Mouse (Mus musculus) adrenal gland, adult 8-10 months (tissue): ENCODE data around the gene Abcg5. TPM values are rescaled to one million over a fixed set of nuclear protein-coding genes. Genes with fewer than 3 reads are reported as not detected.

Experiments
- DNase-seq: peaks from one replicate; pipeline ENCODE4 v3.0.0; 2022
- total RNA-seq, 4 experiments: library from RNA; stranded (reverse); gene quantifications; 2 replicates each; pipeline ENCODE4 v1.2.4; 2022

The Abcg5 gene
- total RNA-seq, 4 experiments from 2014 or later = 0.21 TPM; not detected in 3

DNA sequence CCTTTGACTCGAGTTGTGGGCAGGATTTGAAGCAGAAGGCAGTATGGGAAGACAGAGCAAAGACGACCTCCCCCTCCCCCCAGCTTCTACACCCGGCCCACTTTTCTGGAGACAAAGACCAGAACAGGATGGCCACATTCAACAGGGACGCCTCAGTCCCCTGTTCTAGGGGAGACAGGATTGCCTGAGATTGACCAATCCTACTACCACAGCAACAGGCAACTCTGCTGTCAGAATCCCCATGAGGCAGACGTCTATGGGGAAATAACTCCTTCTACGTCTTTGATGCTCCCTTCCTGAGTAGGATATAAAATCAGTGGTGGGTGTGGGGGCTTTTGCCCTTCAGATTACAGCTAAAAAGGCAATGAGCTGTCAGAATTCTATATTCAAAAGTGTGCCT, 1.5 kb upstream of the Abcg5 start:
- no peak for DNase-seq

- no peak for DNase-seq
Observed at GRCm38 (mm10) chr17:84681670-84682069, 1.1 kb downstream of the Abcg5 start.

DNA sequence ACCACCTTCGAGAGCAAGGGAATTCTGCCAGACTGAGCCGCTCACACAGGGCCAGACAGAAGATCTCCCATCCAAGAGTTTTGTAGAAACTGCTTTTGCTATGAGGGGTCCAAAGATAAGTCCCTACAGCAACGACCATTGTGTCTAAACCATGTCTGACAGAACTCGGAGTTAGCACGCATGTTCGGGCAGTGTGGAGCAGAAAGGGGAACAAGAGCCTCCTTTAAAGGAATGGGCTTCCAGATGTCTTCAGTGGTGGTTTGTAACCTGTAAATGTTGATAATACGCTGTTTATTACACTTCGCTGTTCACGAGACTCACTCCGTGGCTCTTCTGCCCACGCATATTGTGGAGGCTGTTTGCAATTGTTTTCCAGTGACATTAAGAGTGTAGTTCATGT, 5.2 kb downstream of the Abcg5 start:
- DNase-seq = no peak

GRCm38 (mm10) chr17:84675951-84676366, 6.9 kb downstream of the Abcg5 start, which contains the start of gene Abcg8:
Gene Abcg8, plus strand, starts transcription at chr17:84676302.
- DNase-seq = no peak

DNA sequence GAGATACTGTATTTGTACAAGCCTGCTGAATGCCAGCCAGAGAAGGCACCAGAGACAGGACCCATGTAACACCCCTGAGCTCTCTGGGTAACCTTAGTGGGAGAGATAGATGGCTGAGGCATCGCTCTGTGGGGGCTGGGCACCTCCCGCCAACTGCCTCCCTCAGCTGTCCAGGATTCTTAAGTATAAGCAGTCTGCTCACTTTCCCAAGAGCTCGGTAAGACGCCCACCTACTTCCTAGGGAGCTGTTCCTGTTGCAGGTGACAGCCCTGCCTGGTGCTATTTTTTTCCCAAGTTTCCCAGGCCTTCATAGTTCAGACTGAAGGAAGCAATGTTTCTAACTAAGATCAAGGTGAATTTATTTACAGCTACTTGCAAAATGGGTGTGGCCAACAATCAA, 7.6 kb downstream of the Abcg5 start:
- DNase-seq = no peak

GRCm38 (mm10) chr17:84674048-84674447, 8.8 kb downstream of the Abcg5 start:
- no peak for DNase-seq

DNA sequence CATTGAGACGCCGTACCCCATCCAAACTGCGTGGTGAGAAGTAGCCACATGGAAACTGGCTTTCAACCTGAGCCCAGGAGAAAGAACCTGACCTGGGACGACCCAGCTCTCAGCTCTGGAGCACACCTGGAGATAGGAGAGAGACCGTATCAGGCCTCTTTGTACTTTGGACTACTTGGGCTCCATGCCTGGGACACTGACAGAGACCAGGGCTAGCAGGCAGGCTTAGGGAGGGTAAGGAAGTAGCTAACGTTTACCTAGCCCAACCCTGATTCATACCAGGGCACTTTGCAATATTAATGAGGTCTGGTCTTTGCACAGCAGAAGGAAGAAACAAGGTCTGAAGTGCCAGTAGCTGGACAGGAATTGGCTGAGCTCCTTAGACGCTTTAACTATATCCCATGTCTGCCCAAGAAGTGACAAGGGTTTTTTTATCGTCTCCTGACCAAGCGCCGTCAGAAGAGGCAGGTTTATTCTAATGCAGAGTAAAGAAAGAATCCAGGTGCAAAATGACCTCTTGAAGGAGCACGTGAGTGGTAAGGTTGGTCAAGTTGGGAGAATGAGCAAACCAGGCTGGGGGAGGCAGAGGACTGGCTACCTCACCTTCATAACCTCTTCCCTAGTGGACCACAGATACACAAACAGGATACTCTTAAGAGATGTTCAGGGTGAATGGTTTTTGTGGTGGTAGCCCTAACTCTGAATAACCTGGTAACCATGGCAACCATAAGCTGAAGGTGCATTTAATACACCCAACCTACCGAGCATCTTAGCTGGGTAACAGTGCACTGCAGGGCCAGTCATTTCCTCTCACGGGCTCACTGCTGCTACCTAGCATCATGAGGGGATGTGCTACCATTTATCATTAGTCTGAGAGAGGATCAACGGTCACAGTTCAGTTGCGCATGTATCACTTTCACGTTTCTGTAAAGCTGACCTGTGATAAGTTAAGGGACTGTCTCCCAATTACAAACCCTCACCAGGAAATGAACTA, 10.1 kb downstream of the Abcg5 start:
- DNase-seq = no peak

DNA sequence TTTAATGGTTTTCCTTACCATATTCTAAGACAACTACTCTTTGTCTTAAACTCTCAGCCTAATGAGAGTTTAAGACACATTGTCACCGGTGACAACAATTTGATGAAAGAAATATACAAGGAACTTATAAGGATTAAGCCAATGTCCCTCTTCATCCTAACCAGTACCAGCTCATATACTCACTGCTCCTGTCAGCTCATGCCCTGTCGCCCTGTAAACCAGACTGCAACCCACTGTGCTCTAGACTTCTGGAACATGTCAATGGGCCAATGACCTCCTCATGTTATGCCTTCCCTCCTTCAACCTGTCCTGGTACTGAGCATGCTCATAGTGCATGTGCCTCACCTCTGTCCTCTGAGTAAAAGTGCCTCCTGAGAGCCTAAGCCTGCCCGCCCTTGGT, 15.0 kb downstream of the Abcg5 start:
- DNase-seq = no peak

- DNase-seq = no peak
Observed at GRCm38 (mm10) chr17:84665691-84666090, 17.1 kb downstream of the Abcg5 start.

- DNase-seq = no peak
Observed at GRCm38 (mm10) chr17:84665053-84665452, 17.8 kb downstream of the Abcg5 start.

- no peak for DNase-seq
Observed at GRCm38 (mm10) chr17:84658951-84659350, 23.9 kb downstream of the Abcg5 start.

- no peak for DNase-seq
Observed at GRCm38 (mm10) chr17:84658195-84658594, 24.6 kb downstream of the Abcg5 start.

- DNase-seq = no peak
Observed at GRCm38 (mm10) chr17:84657782-84658181, 25.0 kb downstream of the Abcg5 start.

DNA sequence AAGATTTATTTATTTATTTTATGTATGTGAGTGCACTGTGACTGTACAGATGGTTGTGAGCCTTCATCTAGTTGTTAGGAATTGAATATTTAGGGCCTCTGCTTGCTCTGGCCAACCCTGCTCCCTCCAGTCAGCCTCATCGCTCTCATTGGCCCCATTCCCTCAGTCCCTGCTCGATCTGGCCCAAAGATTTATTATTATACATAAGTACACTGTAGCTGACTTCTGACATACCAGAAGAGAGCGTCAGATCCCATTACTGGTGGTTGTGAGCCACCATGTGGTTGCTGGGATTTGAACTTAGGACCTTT, 25.4 kb downstream of the Abcg5 start:
- DNase-seq = no peak

DNA sequence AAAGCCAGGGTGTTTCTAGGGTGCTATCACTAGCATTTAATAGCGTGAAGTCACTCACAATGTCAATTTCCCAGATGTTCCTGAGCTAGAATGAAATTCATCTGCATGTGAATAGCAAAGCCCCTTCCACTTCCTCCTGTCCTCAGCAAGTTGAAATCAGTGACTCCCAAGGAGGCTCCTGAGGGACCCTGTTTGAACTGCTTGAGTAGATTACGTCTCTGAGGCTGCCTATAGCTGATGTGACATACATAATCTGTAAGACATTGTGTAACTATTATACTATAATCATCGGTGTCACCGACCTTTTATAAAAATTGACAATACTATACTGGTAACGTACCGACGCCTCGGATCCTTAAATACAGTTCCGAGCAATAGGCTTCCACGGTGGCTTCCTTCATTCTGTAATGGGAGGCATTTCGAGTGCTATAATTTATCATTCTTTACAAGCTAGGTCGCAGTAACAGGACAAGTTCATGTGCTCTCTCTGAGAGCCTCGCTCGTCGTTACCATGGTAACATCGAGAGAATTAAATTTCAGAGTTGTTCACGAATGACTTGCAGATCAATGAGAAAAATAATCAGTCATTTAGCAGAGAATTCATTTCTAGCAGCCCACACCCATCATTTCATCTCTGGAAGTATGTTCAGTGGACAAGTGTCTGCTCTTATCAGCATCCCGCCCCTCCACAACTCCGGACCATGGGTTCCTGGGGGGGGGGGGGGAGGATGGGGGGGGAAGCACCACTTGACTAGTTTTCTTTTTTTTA, 26.0 kb downstream of the Abcg5 start:
- DNase-seq = no peak

- DNase-seq = no peak
Observed at GRCm38 (mm10) chr17:84656205-84656604, 26.6 kb downstream of the Abcg5 start.

DNA sequence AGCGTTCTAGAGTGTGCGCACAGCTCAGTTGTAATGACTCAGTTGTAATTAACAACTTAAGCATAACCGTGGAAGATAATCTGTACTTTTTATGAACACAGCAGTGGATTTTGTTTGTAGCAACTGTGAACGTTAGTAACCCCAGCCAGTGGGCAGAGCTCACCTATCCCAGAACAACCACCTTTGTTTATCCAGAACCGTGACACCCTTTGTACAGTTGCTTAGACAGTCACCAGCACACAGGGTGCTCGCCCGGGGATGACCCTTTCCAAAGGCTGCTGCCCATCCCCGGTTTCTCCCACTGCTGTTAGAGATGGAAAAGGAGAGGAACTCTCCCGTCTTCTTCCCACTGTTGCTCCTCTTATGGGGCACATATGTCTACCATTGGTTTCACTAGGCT, 29.3 kb downstream of the Abcg5 start:
- no peak for DNase-seq

GRCm38 (mm10) chr17:84650302-84651017, 32.4 kb downstream of the Abcg5 start:
- no peak for DNase-seq

DNA sequence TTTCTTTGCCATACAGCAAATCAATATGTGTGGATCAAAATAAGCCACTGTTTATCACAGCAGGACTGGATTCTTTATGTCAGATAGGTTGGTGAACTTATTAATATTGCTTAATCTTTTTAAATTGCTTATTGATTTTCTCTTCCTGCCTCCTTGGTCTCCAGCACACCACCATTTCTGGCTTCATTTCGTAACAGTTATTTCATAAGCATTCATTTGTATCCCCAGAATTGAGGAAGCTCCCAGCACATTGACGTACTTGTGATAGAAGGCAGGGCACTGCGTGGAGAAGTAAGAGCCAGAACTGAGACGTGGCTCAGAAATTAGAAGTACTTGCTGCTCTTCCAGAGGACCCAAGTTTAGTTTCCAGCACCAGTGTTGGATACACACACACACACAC, 35.2 kb downstream of the Abcg5 start:
- no peak for DNase-seq

- DNase-seq = no peak
Observed at GRCm38 (mm10) chr17:84646477-84646876, 36.3 kb downstream of the Abcg5 start.

DNA sequence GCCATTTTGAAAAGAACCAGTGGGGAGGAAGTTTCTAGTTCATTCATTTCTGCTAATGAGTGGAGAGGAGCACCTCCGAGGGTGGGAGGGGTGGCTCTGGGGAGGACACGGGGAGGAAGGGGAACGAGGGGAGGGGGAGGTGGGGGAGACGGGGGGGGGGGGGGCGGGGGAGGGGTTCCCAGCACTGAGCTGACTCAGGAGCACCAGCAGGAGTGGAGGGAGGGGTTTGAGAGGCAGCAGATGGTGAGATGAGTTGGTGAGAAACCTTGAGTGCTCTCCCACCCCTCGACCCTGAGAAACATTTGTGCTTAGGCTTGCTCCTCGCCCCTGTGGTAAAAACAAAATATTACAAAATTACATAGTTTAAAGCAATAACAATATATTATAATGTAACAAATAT, 36.9 kb downstream of the Abcg5 start:
- DNase-seq = no peak

- no peak for DNase-seq
Observed at GRCm38 (mm10) chr17:84645119-84645518, 37.7 kb downstream of the Abcg5 start.
